Mouse (Mus musculus) midbrain, embryonic 12.5 days (tissue): ENCODE measurements at regions not wholly inside any gene's neighbourhood (a gene's known extent, or its start where the extent isn't known, plus 50 kb on each side); places are given as distances from the start of the nearest gene placed in this dataset.

Source experiments
- ATAC-seq: fragments of 200-750 bp; cut with Nextera tagmentation; 2 replicates; pipeline ENCODE4 v1.8.0; 2017; ENCODE audit warnings: low read depth, moderate TSS enrichment, moderate library complexity; ENCODE audit not compliant: low FRiP score
- H3K27ac ChIP-seq: fragments of 300-500 bp; sonication (generic); replicated peaks from 2 replicates; pipeline ENCODE4 v1.5.1; 2016; ENCODE audit warnings: mild to moderate bottlenecking
- H3K27me3 ChIP-seq: fragments of 300-500 bp; sonication (generic); 2 replicates; pipeline ENCODE4 v1.6.1; 2016; ENCODE audit warnings: mild to moderate bottlenecking
- H3K36me3 ChIP-seq: fragments of 300-500 bp; sonication (generic); 2 replicates; pipeline ENCODE4 v1.6.1; 2016
- H3K4me1 ChIP-seq: fragments of 300-500 bp; sonication (generic); 2 replicates; pipeline ENCODE4 v1.6.1; 2016
- H3K4me2 ChIP-seq: fragments of 300-500 bp; sonication (generic); replicated peaks from 2 replicates; pipeline ENCODE4 v1.6.1; 2016; ENCODE audit warnings: mild to moderate bottlenecking, moderate library complexity
- H3K4me3 ChIP-seq: fragments of 300-500 bp; sonication (generic); 2 replicates; pipeline ENCODE4 v1.5.1; 2016; ENCODE audit warnings: mild to moderate bottlenecking
- H3K9ac ChIP-seq: fragments of 300-500 bp; sonication (generic); replicated peaks from 2 replicates; pipeline ENCODE4 v1.6.1; 2016; ENCODE audit warnings: mild to moderate bottlenecking, moderate library complexity
- H3K9me3 ChIP-seq: fragments of 300-500 bp; sonication (generic); 2 replicates; pipeline ENCODE4 v1.6.1; 2016; ENCODE audit warnings: mild to moderate bottlenecking
- WGBS: fragments of 180-500 bp; shearing (Covaris S2); methylation state at CpG from one replicate; pipeline ENCODE4 v1.1.7; 2016; 5-methylcytosine and 5-hydroxymethylcytosine counted together

GRCm38 (mm10) chr9:122595120-122595943 lies 151.8 kb upstream of the Topaz1 start:
- H3K4me1 ChIP-seq = peaks cover 29% of the 10 kb centered on the region
- ATAC-seq = peak; percentile 55
- no peaks in the 10 kb centered on the region for H3K36me3 ChIP-seq
- no peak overlapping the region; the same call in 1 of the 2 replicates for H3K27ac ChIP-seq
- no peaks in the 10 kb centered on the region for H3K9me3 ChIP-seq
- H3K27me3 ChIP-seq = peaks cover 39% of the 10 kb centered on the region
- H3K4me2 ChIP-seq = peak overlapping the region; percentile 62
- WGBS = 3% methylated on average over 29 of the region's 31 CpGs
- peak overlapping the region; percentile 59 for H3K9ac ChIP-seq
- H3K4me3 ChIP-seq = peak overlapping the region; percentile 42

- no peak overlapping the region for H3K9ac ChIP-seq
- no peak overlapping the region for H3K4me2 ChIP-seq
- no peak overlapping the region for H3K4me3 ChIP-seq
- WGBS = 86% methylated on average over 2 of the region's 2 CpGs
- no peaks in the 10 kb centered on the region for H3K36me3 ChIP-seq
- H3K27me3 ChIP-seq = peaks cover 4% of the 10 kb centered on the region; the same call in 1 of the 2 replicates
- no peaks in the 10 kb centered on the region for H3K4me1 ChIP-seq
- no peak for ATAC-seq
- H3K9me3 ChIP-seq = no peaks in the 10 kb centered on the region
- H3K27ac ChIP-seq = no peak overlapping the region
Measured at GRCm38 (mm10) chr9:122603106-122603505, 144.0 kb upstream of the Topaz1 start.

GRCm38 (mm10) chr9:122609616-122610015 lies 137.5 kb upstream of the Topaz1 start:
- Histone ChIP-seq H3K27me3 (no peaks in the 10 kb centered on the region), H3K4me1 (no peaks in the 10 kb centered on the region), H3K4me3 (no peak overlapping the region), H3K4me2 (no peak overlapping the region), H3K9me3 (no peaks in the 10 kb centered on the region), H3K27ac (no peak overlapping the region), H3K9ac (no peak overlapping the region), H3K36me3 (no peaks in the 10 kb centered on the region)
- ATAC-seq = no peak
- 92% methylated on average over 5 of the region's 5 CpGs for WGBS

- no peaks in the 10 kb centered on the region for H3K9me3 ChIP-seq
- H3K4me3 ChIP-seq = no peak overlapping the region
- H3K27me3 ChIP-seq = 0 out of 2 replicates have a peak, but pooled peaks cover 7% of the 10 kb centered on the region
- ATAC-seq = no peak
- H3K9ac ChIP-seq = no peak overlapping the region
- H3K4me2 ChIP-seq = no peak overlapping the region
- no peak overlapping the region for H3K27ac ChIP-seq
- WGBS = 92% methylated on average over 10 of the region's 10 CpGs
- peaks cover 3% of the 10 kb centered on the region for H3K4me1 ChIP-seq
- no peaks in the 10 kb centered on the region for H3K36me3 ChIP-seq
Measured at GRCm38 (mm10) chr9:122610918-122611317, 136.2 kb upstream of the Topaz1 start.

GRCm38 (mm10) chr9:122614579-122615252 lies 132.4 kb upstream of the Topaz1 start:
- Histone ChIP-seq H3K9ac (no peak overlapping the region), H3K36me3 (no peaks in the 10 kb centered on the region), H3K27me3 (0 out of 2 replicates have a peak, but pooled peaks cover 7% of the 10 kb centered on the region), H3K4me1 (peaks cover 3% of the 10 kb centered on the region), H3K27ac (no peak overlapping the region), H3K4me2 (no peak overlapping the region), H3K9me3 (no peaks in the 10 kb centered on the region), H3K4me3 (no peak overlapping the region)
- WGBS = 15% methylated on average over 5 of the region's 5 CpGs
- ATAC-seq = no peak

GRCm38 (mm10) chr9:122615351-122615750 lies 131.8 kb upstream of the Topaz1 start:
- Histone ChIP-seq H3K9ac (no peak overlapping the region), H3K4me2 (no peak overlapping the region), H3K4me1 (peaks cover 3% of the 10 kb centered on the region), H3K9me3 (no peaks in the 10 kb centered on the region), H3K4me3 (no peak overlapping the region), H3K36me3 (no peaks in the 10 kb centered on the region), H3K27ac (no peak overlapping the region), H3K27me3 (0 out of 2 replicates have a peak, but pooled peaks cover 7% of the 10 kb centered on the region)
- no peak; the same call in 1 of the 2 replicates for ATAC-seq
- 17% methylated on average over 4 of the region's 4 CpGs for WGBS

- 41% methylated on average over 3 of the region's 3 CpGs for WGBS
Measured at GRCm38 (mm10) chr9:122617793-122618192, 129.4 kb upstream of the Topaz1 start.

GRCm38 (mm10) chr9:122625081-122625480 lies 122.1 kb upstream of the Topaz1 start:
- 88% methylated on average over 1 of the region's 1 CpGs for WGBS
- Histone ChIP-seq H3K9me3 (no peaks in the 10 kb centered on the region), H3K27ac (no peak overlapping the region)

More at GRCm38 (mm10) chr9:122617793-122618192, 129.4 kb upstream of the Topaz1 start:
- no peak overlapping the region for H3K9ac ChIP-seq
- no peak overlapping the region for H3K27ac ChIP-seq
- H3K9me3 ChIP-seq = no peaks in the 10 kb centered on the region
- H3K36me3 ChIP-seq = no peaks in the 10 kb centered on the region
- H3K27me3 ChIP-seq = 0 out of 2 replicates have a peak, but pooled peaks cover 13% of the 10 kb centered on the region
- ATAC-seq = no peak
- H3K4me1 ChIP-seq = peaks cover 3% of the 10 kb centered on the region
- H3K4me2 ChIP-seq = no peak overlapping the region
- H3K4me3 ChIP-seq = no peak overlapping the region

GRCm38 (mm10) chr9:122626346-122626745 lies 120.8 kb upstream of the Topaz1 start:
- H3K9me3 ChIP-seq = no peaks in the 10 kb centered on the region
- ATAC-seq = no peak
- H3K4me1 ChIP-seq = peaks cover 9% of the 10 kb centered on the region
- no peak overlapping the region for H3K27ac ChIP-seq
- no peak overlapping the region for H3K4me2 ChIP-seq
- peaks cover 22% of the 10 kb centered on the region for H3K27me3 ChIP-seq
- 92% methylated on average over 6 of the region's 6 CpGs for WGBS
- no peaks in the 10 kb centered on the region for H3K36me3 ChIP-seq
- H3K9ac ChIP-seq = no peak overlapping the region
- no peak overlapping the region for H3K4me3 ChIP-seq

More at GRCm38 (mm10) chr9:122625081-122625480, 122.1 kb upstream of the Topaz1 start:
- H3K27me3 ChIP-seq = peaks cover 22% of the 10 kb centered on the region
- ATAC-seq = no peak
- H3K36me3 ChIP-seq = no peaks in the 10 kb centered on the region
- peaks cover 9% of the 10 kb centered on the region for H3K4me1 ChIP-seq
- no peak overlapping the region for H3K4me3 ChIP-seq
- H3K4me2 ChIP-seq = no peak overlapping the region
- no peak overlapping the region for H3K9ac ChIP-seq

GRCm38 (mm10) chr9:122629171-122629904 lies 117.8 kb upstream of the Topaz1 start:
- 24% methylated on average over 18 of the region's 18 CpGs for WGBS
- Histone ChIP-seq H3K9me3 (no peaks in the 10 kb centered on the region), H3K4me1 (peaks cover 9% of the 10 kb centered on the region), H3K9ac (no peak overlapping the region), H3K27ac (no peak overlapping the region), H3K4me3 (no peak overlapping the region), H3K36me3 (no peaks in the 10 kb centered on the region), H3K27me3 (peaks cover 27% of the 10 kb centered on the region), H3K4me2 (no peak overlapping the region)
- no peak for ATAC-seq

- no peaks in the 10 kb centered on the region for H3K9me3 ChIP-seq
- H3K9ac ChIP-seq = no peak overlapping the region
- H3K4me3 ChIP-seq = no peak overlapping the region
- no peaks in the 10 kb centered on the region for H3K36me3 ChIP-seq
- H3K4me1 ChIP-seq = peaks cover 15% of the 10 kb centered on the region
- no peak overlapping the region for H3K4me2 ChIP-seq
- no peak for ATAC-seq
- no peak overlapping the region for H3K27ac ChIP-seq
- peaks cover 27% of the 10 kb centered on the region for H3K27me3 ChIP-seq
- 76% methylated on average over 9 of the region's 9 CpGs for WGBS
Measured at GRCm38 (mm10) chr9:122631793-122632192, 115.4 kb upstream of the Topaz1 start.
